Mouse (Mus musculus): ENCODE measurements around the gene 1110032F04Rik. TPM values are rescaled to one million over a fixed set of nuclear protein-coding genes. Genes with fewer than 3 reads are reported as not detected.

1110032F04Rik gene
- polyA plus RNA-seq, 1 experiment from 2014 or later = 0.87 TPM

Other genes starting within 250 kb of the 1110032F04Rik start
- not detected in 2 replicates for gene Il12a, start 178.9 kb upstream of the 1110032F04Rik start, polyA plus RNA-seq (2015; fragmentation: Nextera tagmentation; extraction: Ambion mirVana)
- 8.4 and 9.7 TPM in 2 replicates for gene Ift80, start 135.0 kb downstream of the 1110032F04Rik start, polyA plus RNA-seq (2015; fragmentation: Nextera tagmentation; extraction: Ambion mirVana)
- gene Smc4, start 135.2 kb downstream of the 1110032F04Rik start, polyA plus RNA-seq (2015; fragmentation: Nextera tagmentation; extraction: Ambion mirVana) = 131 and 157 TPM in 2 replicates
- 70.7 and 86.9 TPM in 2 replicates for gene Trim59, start 175.2 kb downstream of the 1110032F04Rik start, polyA plus RNA-seq (2015; fragmentation: Nextera tagmentation; extraction: Ambion mirVana)